Mouse (Mus musculus): ENCODE measurements around the gene Bcl7a. TPM values are rescaled to one million over a fixed set of nuclear protein-coding genes. Genes with fewer than 3 reads are reported as not detected.

The Bcl7a gene
- polyA plus RNA-seq, 1 experiment = 5.6 TPM

DNA sequence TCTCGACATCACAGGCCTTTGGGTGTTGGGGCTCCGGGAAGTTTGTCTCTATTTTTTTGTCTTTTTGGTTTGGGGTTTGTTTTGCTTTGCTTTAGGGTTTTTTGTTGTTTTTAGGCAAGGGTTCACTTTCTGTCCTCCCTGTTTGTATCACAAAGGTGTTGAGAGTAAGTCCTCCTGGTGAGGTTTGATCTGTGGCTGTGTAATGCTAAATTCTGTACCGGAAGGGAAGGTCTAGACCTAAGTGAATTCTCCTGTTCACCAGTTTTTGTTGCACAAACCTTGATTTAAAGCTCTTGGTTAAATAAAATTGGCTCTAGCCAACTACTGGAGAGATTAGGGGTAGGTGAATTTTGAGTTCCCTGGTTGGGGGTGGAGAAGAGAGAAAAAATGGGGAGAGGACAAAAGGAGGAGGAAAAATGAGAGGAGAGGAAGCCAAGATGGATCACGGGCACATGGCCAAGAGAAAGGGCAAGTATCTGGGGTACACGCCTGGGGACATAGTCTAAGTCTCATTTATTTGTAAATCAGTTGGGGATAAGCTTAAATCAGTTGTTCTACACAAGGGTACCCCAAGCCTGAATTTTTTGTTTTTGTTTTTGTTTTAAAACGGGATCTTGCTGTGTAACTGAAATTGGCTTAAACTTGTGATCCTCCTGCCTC, 32.3 kb downstream of the Bcl7a start:
- Histone ChIP-seq H3K36me3 (ENCODE audit: control insufficient read depth, insufficient read depth) (peaks cover 10% of the 10 kb centered on the region), H3K79me2 (ENCODE audit: control insufficient read depth, insufficient read depth) (no peaks in the 10 kb centered on the region), H3K79me3 (ENCODE audit: low read depth) (no peaks in the 10 kb centered on the region), H3ac (ENCODE audit: control insufficient read depth, insufficient read length, low read depth) (no peak overlapping the region), H3K27me3 (ENCODE audit: control insufficient read depth, insufficient read depth, insufficient read length) (no peaks in the 10 kb centered on the region), H3K4me3 (ENCODE audit: insufficient read depth, poor library complexity, severe bottlenecking) (no peak overlapping the region)
- TF ChIP-seq MYOG (IDR thresholded peaks at IDR 0.05; ENCODE audit: control insufficient read depth, extremely low read depth, insufficient read length) (no peak), FOSL1 (IDR thresholded peaks at IDR 0.05; ENCODE audit: insufficient read depth, low read length, poor library complexity, severe bottlenecking) (no peak), CTCF (IDR thresholded peaks at IDR 0.05; ENCODE audit: control insufficient read depth, insufficient read depth, insufficient read length) (no peak), MYOD1 (IDR thresholded peaks at IDR 0.05; ENCODE audit: control insufficient read depth, insufficient read length, low read depth) (no peak), USF1 (IDR thresholded peaks at IDR 0.05; ENCODE audit: low read depth) (no peak), CEBPB (IDR thresholded peaks at IDR 0.05; ENCODE audit: low read depth) (no peak), MAX (IDR thresholded peaks at IDR 0.05) (no peak)

DNA sequence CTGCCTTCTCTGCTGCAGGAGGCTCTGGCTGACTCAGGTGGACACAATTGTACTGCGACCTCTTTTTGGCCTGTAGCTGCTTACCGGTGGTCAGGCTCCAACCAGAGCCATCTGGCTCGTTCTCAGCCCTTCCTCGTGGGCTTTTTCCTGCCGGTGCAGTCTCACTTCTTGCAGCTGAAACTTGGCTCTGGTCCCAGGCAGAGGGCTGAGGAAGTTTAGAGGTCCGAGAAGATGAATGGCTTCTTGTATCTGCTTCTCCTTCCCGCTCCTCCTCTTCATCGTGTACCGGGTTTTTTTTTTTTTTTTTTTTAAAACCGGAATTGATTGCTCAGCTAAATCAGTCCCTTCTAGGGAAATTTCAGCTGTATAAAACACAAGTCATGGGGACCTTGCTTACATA, 32.9 kb downstream of the Bcl7a start:
- TF ChIP-seq USF1 (IDR thresholded peaks at IDR 0.05; ENCODE audit: low read depth) (no peak), MYOD1 (IDR thresholded peaks at IDR 0.05; ENCODE audit: control insufficient read depth, insufficient read length, low read depth) (no peak), CEBPB (IDR thresholded peaks at IDR 0.05; ENCODE audit: low read depth) (no peak), MYOG (IDR thresholded peaks at IDR 0.05; ENCODE audit: control insufficient read depth, extremely low read depth, insufficient read length) (no peak), MAX (IDR thresholded peaks at IDR 0.05) (no peak), FOSL1 (IDR thresholded peaks at IDR 0.05; ENCODE audit: insufficient read depth, low read length, poor library complexity, severe bottlenecking) (no peak), CTCF (IDR thresholded peaks at IDR 0.05; ENCODE audit: control insufficient read depth, insufficient read depth, insufficient read length) (no peak)
- no peaks in the 10 kb centered on the region for H3K79me3 ChIP-seq (ENCODE audit: low read depth)
- H3ac ChIP-seq (ENCODE audit: control insufficient read depth, insufficient read length, low read depth) = no peak overlapping the region
- H3K79me2 ChIP-seq (ENCODE audit: control insufficient read depth, insufficient read depth) = no peaks in the 10 kb centered on the region
- peaks cover 10% of the 10 kb centered on the region for H3K36me3 ChIP-seq (ENCODE audit: control insufficient read depth, insufficient read depth)
- H3K27me3 ChIP-seq (ENCODE audit: control insufficient read depth, insufficient read depth, insufficient read length) = no peaks in the 10 kb centered on the region
- H3K4me3 ChIP-seq (ENCODE audit: insufficient read depth, poor library complexity, severe bottlenecking) = no peak overlapping the region

DNA sequence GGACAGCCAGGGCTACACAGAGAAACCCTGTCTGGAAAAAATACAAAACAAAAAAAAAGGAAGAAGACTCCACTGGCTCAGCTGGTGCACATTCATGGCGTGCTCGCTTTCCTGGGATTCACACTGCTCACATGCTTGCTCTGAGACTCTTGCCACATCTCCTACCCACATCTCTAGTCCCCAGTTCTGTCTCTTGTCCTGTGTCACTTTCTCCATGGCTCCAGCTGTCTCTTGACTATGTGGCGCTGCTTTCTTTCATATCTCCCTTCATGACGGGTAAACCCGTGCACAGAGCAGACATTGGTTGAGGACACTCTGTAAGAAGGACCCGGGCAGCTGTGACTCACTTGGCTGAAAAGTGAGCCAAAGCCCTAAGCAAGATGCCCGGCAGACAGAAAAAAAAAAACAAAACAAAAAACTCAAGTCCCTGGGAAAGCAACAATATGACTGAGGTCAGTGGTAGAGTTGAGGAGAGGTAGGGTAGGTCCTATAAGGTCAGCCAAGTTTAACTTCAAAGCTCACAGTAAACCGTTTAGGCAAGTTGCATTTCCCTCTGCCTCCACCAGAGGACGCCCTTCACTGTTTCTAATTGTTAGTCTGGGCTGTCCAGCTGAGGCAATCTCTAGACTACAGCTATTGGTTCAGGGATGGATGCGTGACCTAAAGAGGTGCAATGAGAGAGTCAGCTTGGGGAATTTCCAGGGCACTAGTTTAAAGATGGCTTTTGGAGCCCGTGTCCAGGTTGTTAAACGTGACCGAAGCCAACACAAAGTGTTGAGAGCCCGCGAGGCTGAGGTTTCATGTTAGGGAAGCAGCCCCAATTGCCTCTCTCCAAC, 33.7 kb downstream of the Bcl7a start:
- no peaks in the 10 kb centered on the region for H3K79me3 ChIP-seq (ENCODE audit: low read depth)
- no peak overlapping the region for H3ac ChIP-seq (ENCODE audit: control insufficient read depth, insufficient read length, low read depth)
- H3K36me3 ChIP-seq (ENCODE audit: control insufficient read depth, insufficient read depth) = peaks cover 10% of the 10 kb centered on the region
- H3K4me3 ChIP-seq (ENCODE audit: insufficient read depth, poor library complexity, severe bottlenecking) = no peak overlapping the region
- peak; percentile 57 for TF ChIP-seq CTCF (IDR thresholded peaks at IDR 0.05; ENCODE audit: control insufficient read depth, insufficient read depth, insufficient read length)
- TF ChIP-seq CEBPB (IDR thresholded peaks at IDR 0.05; ENCODE audit: low read depth) = no peak
- H3K27me3 ChIP-seq (ENCODE audit: control insufficient read depth, insufficient read depth, insufficient read length) = no peaks in the 10 kb centered on the region
- no peaks in the 10 kb centered on the region for H3K79me2 ChIP-seq (ENCODE audit: control insufficient read depth, insufficient read depth)

DNA sequence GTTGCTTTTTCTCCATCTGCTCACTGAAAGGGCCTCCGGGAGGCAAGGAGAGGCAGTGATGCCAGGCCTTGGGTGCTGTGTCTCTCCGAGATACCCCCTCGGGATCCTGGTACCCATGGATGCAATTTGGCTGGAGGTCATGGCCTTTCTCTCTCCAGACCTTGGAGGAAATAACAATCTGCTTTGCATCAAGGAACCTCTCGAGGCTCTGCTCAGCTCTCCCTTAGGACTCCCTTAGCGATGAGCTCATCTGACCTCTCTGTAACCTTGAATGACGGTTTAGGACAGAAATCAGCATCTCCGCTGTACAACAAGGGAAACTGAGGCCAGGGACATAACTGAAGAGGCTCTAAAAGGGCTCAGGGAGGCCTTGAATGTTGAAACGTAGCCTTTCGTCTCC, 35.1 kb downstream of the Bcl7a start:
- H3K27me3 ChIP-seq (ENCODE audit: control insufficient read depth, insufficient read depth, insufficient read length) = no peaks in the 10 kb centered on the region
- TF ChIP-seq MYOG (IDR thresholded peaks at IDR 0.05; ENCODE audit: control insufficient read depth, extremely low read depth, insufficient read length) (no peak), USF1 (IDR thresholded peaks at IDR 0.05; ENCODE audit: low read depth) (no peak), CTCF (IDR thresholded peaks at IDR 0.05; ENCODE audit: control insufficient read depth, insufficient read depth, insufficient read length) (no peak), FOSL1 (IDR thresholded peaks at IDR 0.05; ENCODE audit: insufficient read depth, low read length, poor library complexity, severe bottlenecking) (no peak), CEBPB (IDR thresholded peaks at IDR 0.05; ENCODE audit: low read depth) (no peak), MYOD1 (IDR thresholded peaks at IDR 0.05; ENCODE audit: control insufficient read depth, insufficient read length, low read depth) (no peak), MAX (IDR thresholded peaks at IDR 0.05) (no peak)
- no peaks in the 10 kb centered on the region for H3K79me2 ChIP-seq (ENCODE audit: control insufficient read depth, insufficient read depth)
- no peaks in the 10 kb centered on the region for H3K36me3 ChIP-seq (ENCODE audit: control insufficient read depth, insufficient read depth)
- no peak overlapping the region for H3K4me3 ChIP-seq (ENCODE audit: insufficient read depth, poor library complexity, severe bottlenecking)
- no peak overlapping the region for H3ac ChIP-seq (ENCODE audit: control insufficient read depth, insufficient read length, low read depth)
- no peaks in the 10 kb centered on the region for H3K79me3 ChIP-seq (ENCODE audit: low read depth)

DNA sequence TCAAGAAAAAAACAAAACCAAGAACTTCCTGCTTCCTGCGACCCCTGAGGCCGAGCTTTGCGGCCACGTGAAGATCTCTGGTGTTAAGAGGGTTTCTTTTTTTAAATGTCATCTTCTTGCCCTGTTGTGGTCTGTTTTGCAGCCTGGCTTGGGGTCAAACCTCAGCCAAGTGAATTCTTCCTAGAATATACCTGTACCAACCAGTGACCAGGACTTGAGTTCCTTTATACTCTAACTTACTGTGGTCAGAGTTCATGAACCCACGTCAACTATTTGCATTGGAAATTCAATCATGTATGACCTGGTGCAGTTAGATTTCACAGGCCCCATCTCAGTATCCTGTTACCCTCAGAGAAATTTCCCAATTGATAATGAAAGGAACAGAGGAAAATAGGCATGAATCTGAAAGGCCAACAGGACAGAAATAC, 35.9 kb downstream of the Bcl7a start:
- no peaks in the 10 kb centered on the region for H3K36me3 ChIP-seq (ENCODE audit: control insufficient read depth, insufficient read depth)
- H3ac ChIP-seq (ENCODE audit: control insufficient read depth, insufficient read length, low read depth) = no peak overlapping the region
- no peaks in the 10 kb centered on the region for H3K27me3 ChIP-seq (ENCODE audit: control insufficient read depth, insufficient read depth, insufficient read length)
- H3K79me3 ChIP-seq (ENCODE audit: low read depth) = no peaks in the 10 kb centered on the region
- no peak overlapping the region for H3K4me3 ChIP-seq (ENCODE audit: insufficient read depth, poor library complexity, severe bottlenecking)
- TF ChIP-seq MAX (IDR thresholded peaks at IDR 0.05) (no peak), FOSL1 (IDR thresholded peaks at IDR 0.05; ENCODE audit: insufficient read depth, low read length, poor library complexity, severe bottlenecking) (no peak)
- no peaks in the 10 kb centered on the region for H3K79me2 ChIP-seq (ENCODE audit: control insufficient read depth, insufficient read depth)

DNA sequence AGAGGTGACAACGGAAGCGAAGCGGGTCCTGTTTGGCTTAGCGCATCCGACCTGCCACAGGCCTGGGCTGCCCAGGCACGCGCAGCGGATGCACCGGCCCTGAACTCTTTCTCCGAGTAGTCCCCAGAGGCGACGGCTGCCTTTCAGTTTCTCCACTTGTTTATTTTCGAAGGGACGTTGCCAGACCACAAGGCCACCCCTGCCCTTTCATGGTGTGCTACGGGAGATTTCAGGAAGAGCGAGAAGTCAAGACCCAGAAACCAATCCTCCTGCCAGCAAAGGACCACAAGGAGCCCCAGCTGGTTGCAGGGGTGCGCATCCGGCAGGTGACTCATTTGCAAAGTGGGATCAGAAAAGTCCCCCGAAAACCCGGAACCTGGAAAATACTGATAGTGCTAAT, 38.3 kb downstream of the Bcl7a start:
- Histone ChIP-seq H3K79me3 (ENCODE audit: low read depth) (no peaks in the 10 kb centered on the region), H3K4me3 (ENCODE audit: insufficient read depth, poor library complexity, severe bottlenecking) (no peak overlapping the region), H3ac (ENCODE audit: control insufficient read depth, insufficient read length, low read depth) (no peak overlapping the region), H3K79me2 (ENCODE audit: control insufficient read depth, insufficient read depth) (no peaks in the 10 kb centered on the region), H3K27me3 (ENCODE audit: control insufficient read depth, insufficient read depth, insufficient read length) (no peaks in the 10 kb centered on the region), H3K36me3 (ENCODE audit: control insufficient read depth, insufficient read depth) (no peaks in the 10 kb centered on the region)
- TF ChIP-seq CEBPB (IDR thresholded peaks at IDR 0.05; ENCODE audit: low read depth) = no peak
- TF ChIP-seq MYOD1 (IDR thresholded peaks at IDR 0.05; ENCODE audit: control insufficient read depth, insufficient read length, low read depth) = no peak
- no peak for TF ChIP-seq USF1 (IDR thresholded peaks at IDR 0.05; ENCODE audit: low read depth)
- TF ChIP-seq CTCF (IDR thresholded peaks at IDR 0.05; ENCODE audit: control insufficient read depth, insufficient read depth, insufficient read length) = no peak
- no peak for TF ChIP-seq MAX (IDR thresholded peaks at IDR 0.05)
- TF ChIP-seq FOSL1 (IDR thresholded peaks at IDR 0.05; ENCODE audit: insufficient read depth, low read length, poor library complexity, severe bottlenecking) = no peak

Data from C2C12 (cell line).